Mouse (Mus musculus) liver, embryonic 16.5 days (tissue): ENCODE measurements around the gene Olfr91. TPM values are rescaled to one million over a fixed set of nuclear protein-coding genes. Genes with fewer than 3 reads are reported as not detected.

Experiments used
- ATAC-seq: fragments of 200-750 bp; cut with Nextera tagmentation; 2 replicates; pipeline ENCODE4 v1.8.0; 2017; ENCODE audit warnings: low read depth, mild to moderate bottlenecking, moderate number of reproducible peaks, moderate library complexity
- H3K27ac ChIP-seq: fragments of 300-500 bp; sonication (generic); 2 replicates; pipeline ENCODE4 v1.5.1; 2014; ENCODE audit warnings: mild to moderate bottlenecking, low read length
- H3K27me3 ChIP-seq: fragments of 300-500 bp; sonication (generic); 2 replicates; pipeline ENCODE4 v1.6.1; 2014; ENCODE audit warnings: low read depth, low read length, mixed read lengths; ENCODE audit not compliant: control insufficient read depth, insufficient read depth
- H3K36me3 ChIP-seq: fragments of 300-500 bp; sonication (generic); 2 replicates; pipeline ENCODE4 v1.6.1; 2014; ENCODE audit warnings: mild to moderate bottlenecking; ENCODE audit not compliant: control insufficient read depth, insufficient read depth
- H3K4me1 ChIP-seq: fragments of 300-500 bp; sonication (generic); 2 replicates; pipeline ENCODE4 v1.6.1; 2014; ENCODE audit warnings: low read depth, low read length, mixed read lengths; ENCODE audit not compliant: control insufficient read depth
- H3K4me2 ChIP-seq: fragments of 300-500 bp; sonication (generic); 2 replicates; pipeline ENCODE4 v1.6.1; 2014; ENCODE audit warnings: low read depth, low read length, mixed read lengths
- H3K4me3 ChIP-seq: fragments of 300-500 bp; sonication (generic); 2 replicates; pipeline ENCODE4 v1.5.1; 2014; ENCODE audit warnings: low read depth, mild to moderate bottlenecking, low read length
- H3K9ac ChIP-seq: fragments of 300-500 bp; sonication (generic); 2 replicates; pipeline ENCODE4 v1.6.1; 2014; ENCODE audit warnings: low read depth, low read length
- H3K9me3 ChIP-seq: fragments of 300-500 bp; sonication (generic); replicated peaks from 2 replicates; pipeline ENCODE4 v1.6.1; 2016; ENCODE audit warnings: low read length; ENCODE audit not compliant: control insufficient read depth
- WGBS: fragments of 180-500 bp; shearing (Covaris S2); extraction: QIAGEN DNeasy Blood & Tissue Kit; methylation state at CpG from one replicate; pipeline ENCODE4 v1.1.7; 2014; ENCODE audit not compliant: insufficient replicate concordance; 5-methylcytosine and 5-hydroxymethylcytosine counted together
- polyA plus RNA-seq: library from polyadenylated mRNA; unstranded; fragments of >200 nt; fragmentation: Nextera tagmentation; extraction: Ambion mirVana; gene quantifications from 2 replicates; pipeline ENCODE4 v1.2.1, GENCODE M21; 2015

The Olfr91 gene
- polyA plus RNA-seq, 1 experiment from 2014 or later = not detected

- 68% methylated on average over 4 of the region's 4 CpGs for WGBS
- Histone ChIP-seq H3K36me3 (no peaks in the 10 kb centered on the region), H3K27ac (no peak overlapping the region), H3K4me2 (no peak overlapping the region), H3K4me1 (no peaks in the 10 kb centered on the region), H3K9ac (no peak overlapping the region), H3K4me3 (no peak overlapping the region), H3K9me3 (no peaks in the 10 kb centered on the region), H3K27me3 (no peaks in the 10 kb centered on the region)
- ATAC-seq = no peak
Measured at GRCm38 (mm10) chr17:37081659-37082058, 16.4 kb downstream of the Olfr91 start.

- no peak for ATAC-seq
- no peak overlapping the region for H3K9ac ChIP-seq
- H3K4me3 ChIP-seq = no peak overlapping the region
- H3K27me3 ChIP-seq = no peaks in the 10 kb centered on the region
- no peaks in the 10 kb centered on the region for H3K36me3 ChIP-seq
- no peaks in the 10 kb centered on the region for H3K4me1 ChIP-seq
- no peaks in the 10 kb centered on the region for H3K9me3 ChIP-seq
- 26% methylated on average over 5 of the region's 5 CpGs for WGBS
- H3K27ac ChIP-seq = no peak overlapping the region
- H3K4me2 ChIP-seq = no peak overlapping the region
Measured at GRCm38 (mm10) chr17:37080119-37080518, 18.0 kb downstream of the Olfr91 start.

GRCm38 (mm10) chr17:37078990-37079389 is 19.1 kb downstream of the Olfr91 start:
- no peak for ATAC-seq
- Histone ChIP-seq H3K4me3 (no peak overlapping the region), H3K36me3 (no peaks in the 10 kb centered on the region), H3K9me3 (no peaks in the 10 kb centered on the region), H3K4me2 (no peak overlapping the region), H3K27ac (no peak overlapping the region), H3K9ac (no peak overlapping the region), H3K27me3 (no peaks in the 10 kb centered on the region), H3K4me1 (no peaks in the 10 kb centered on the region)
- WGBS = 38% methylated on average over 2 of the region's 2 CpGs

- H3K9me3 ChIP-seq = no peaks in the 10 kb centered on the region
- no peak overlapping the region for H3K4me3 ChIP-seq
- no peaks in the 10 kb centered on the region for H3K4me1 ChIP-seq
- H3K4me2 ChIP-seq = no peak overlapping the region
- no peak overlapping the region for H3K9ac ChIP-seq
- no peak overlapping the region for H3K27ac ChIP-seq
- no peak for ATAC-seq
- H3K36me3 ChIP-seq = no peaks in the 10 kb centered on the region
- 73% methylated on average over 1 of the region's 1 CpGs for WGBS
- H3K27me3 ChIP-seq = no peaks in the 10 kb centered on the region
Measured at GRCm38 (mm10) chr17:37078193-37078592, 19.9 kb downstream of the Olfr91 start.

GRCm38 (mm10) chr17:37075766-37076165 is 22.3 kb downstream of the Olfr91 start:
- no peak overlapping the region for H3K4me3 ChIP-seq
- no peak overlapping the region for H3K27ac ChIP-seq
- no peaks in the 10 kb centered on the region for H3K4me1 ChIP-seq
- no peaks in the 10 kb centered on the region for H3K27me3 ChIP-seq
- WGBS = 63% methylated on average over 2 of the region's 2 CpGs
- no peaks in the 10 kb centered on the region for H3K9me3 ChIP-seq
- no peak overlapping the region for H3K4me2 ChIP-seq
- ATAC-seq = no peak
- H3K9ac ChIP-seq = no peak overlapping the region
- H3K36me3 ChIP-seq = no peaks in the 10 kb centered on the region

- Histone ChIP-seq H3K4me2 (no peak overlapping the region), H3K27me3 (no peaks in the 10 kb centered on the region), H3K9ac (no peak overlapping the region), H3K9me3 (no peaks in the 10 kb centered on the region), H3K4me3 (no peak overlapping the region), H3K4me1 (no peaks in the 10 kb centered on the region), H3K36me3 (no peaks in the 10 kb centered on the region), H3K27ac (no peak overlapping the region)
- no peak for ATAC-seq
- 71% methylated on average over 6 of the region's 6 CpGs for WGBS
Measured at GRCm38 (mm10) chr17:37075181-37075580, 22.9 kb downstream of the Olfr91 start.

GRCm38 (mm10) chr17:37072730-37073276 is 25.3 kb downstream of the Olfr91 start:
- no peak overlapping the region for H3K4me2 ChIP-seq
- 50% methylated on average over 11 of the region's 11 CpGs for whole genome bisulfite sequencing
- no peaks in the 10 kb centered on the region for H3K4me1 ChIP-seq
- H3K9ac ChIP-seq = no peak overlapping the region
- H3K27me3 ChIP-seq = no peaks in the 10 kb centered on the region
- H3K9me3 ChIP-seq = no peaks in the 10 kb centered on the region
- H3K4me3 ChIP-seq = no peak overlapping the region
- H3K27ac ChIP-seq = no peak overlapping the region
- no peak for ATAC-seq
- no peaks in the 10 kb centered on the region for H3K36me3 ChIP-seq

GRCm38 (mm10) chr17:37072080-37072729 is 25.9 kb downstream of the Olfr91 start:
- WGBS = 64% methylated on average over 12 of the region's 12 CpGs
- Histone ChIP-seq H3K36me3 (no peaks in the 10 kb centered on the region), H3K4me2 (no peak overlapping the region), H3K4me1 (no peaks in the 10 kb centered on the region), H3K4me3 (no peak overlapping the region), H3K27me3 (no peaks in the 10 kb centered on the region), H3K9ac (no peak overlapping the region), H3K9me3 (no peaks in the 10 kb centered on the region), H3K27ac (no peak overlapping the region)
- no peak for ATAC-seq

- ATAC-seq = no peak
- WGBS = 59% methylated on average over 8 of the region's 8 CpGs
- no peak overlapping the region for H3K4me3 ChIP-seq
Measured at GRCm38 (mm10) chr17:37070121-37070520, 28.0 kb downstream of the Olfr91 start.

More at GRCm38 (mm10) chr17:37070121-37070520, 28.0 kb downstream of the Olfr91 start:
- H3K27me3 ChIP-seq = no peaks in the 10 kb centered on the region
- H3K4me1 ChIP-seq = no peaks in the 10 kb centered on the region
- H3K36me3 ChIP-seq = no peaks in the 10 kb centered on the region
- H3K27ac ChIP-seq = no peak overlapping the region
- no peak overlapping the region for H3K9ac ChIP-seq
- no peaks in the 10 kb centered on the region for H3K9me3 ChIP-seq
- no peak overlapping the region for H3K4me2 ChIP-seq
